Mouse (Mus musculus) brain, adult 10 weeks (tissue): Measurements from ENCODE around the gene Olfr459. TPM values are rescaled to one million over a fixed set of nuclear protein-coding genes. Genes with fewer than 3 reads are reported as not detected.

Experiments used
- polyA plus RNA-seq: library from polyadenylated mRNA; stranded (reverse); fragments of 350-450 nt; fragmentation: Illumina TruSeq; extraction: RNeasy Lipid Tissue Mini Kit (QIAGEN cat#74804); gene quantifications from one replicate; pipeline ENCODE4 v1.2.3, GENCODE M21; 2015; ENCODE audit warnings: low read depth, low replicate concordance

Olfr459 gene
- polyA plus RNA-seq = not detected

DNA sequence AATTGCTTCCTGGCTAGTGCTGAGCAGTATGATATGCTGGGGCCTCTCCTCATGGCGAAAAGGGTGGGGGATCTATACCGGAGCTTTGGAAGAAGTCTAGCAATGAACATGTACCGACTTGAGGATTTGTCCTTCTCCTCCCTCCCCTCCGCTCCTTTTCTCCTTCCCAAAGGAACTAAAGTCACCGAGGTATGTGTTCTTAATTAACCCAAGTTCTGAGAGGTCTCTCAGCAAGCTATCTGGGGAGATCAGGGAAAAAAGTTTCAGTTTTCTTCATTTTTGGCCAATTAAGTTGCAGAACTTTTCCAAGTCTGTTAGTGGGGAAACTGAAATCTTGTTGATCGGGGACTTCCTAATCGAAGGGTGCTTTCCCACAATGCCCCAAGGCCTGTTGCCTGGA, at the start of gene Olfr459:
Gene Olfr459 (minus strand): TSS at position 101 of the 400 bp plus-strand sequence.

Other genes starting within 250 kb of the Olfr459 start
- 86.6 TPM for gene Ephb6, start 169.7 kb downstream of the Olfr459 start, polyA plus RNA-seq
- gene Trpv6, start 138.8 kb downstream of the Olfr459 start, polyA plus RNA-seq = 1.0 TPM
- not detected for gene Trpv5, start 94.4 kb downstream of the Olfr459 start, polyA plus RNA-seq
- gene Llcfc1, start 90.7 kb downstream of the Olfr459 start, polyA plus RNA-seq = not detected
- gene Kel, start 70.8 kb downstream of the Olfr459 start, polyA plus RNA-seq = not detected
- not detected for gene Pip, start 72.4 kb upstream of the Olfr459 start, polyA plus RNA-seq
- not detected for gene Sval2, start 77.8 kb upstream of the Olfr459 start, polyA plus RNA-seq
- gene Sval1, start 176.5 kb upstream of the Olfr459 start, polyA plus RNA-seq = not detected
- not detected for gene Sval3, start 193.0 kb upstream of the Olfr459 start, polyA plus RNA-seq